Mouse (Mus musculus) CH12.LX (cell line): Measurements from ENCODE around the gene Ncoa4.

Experiments used
- CHD2 ChIP-seq: IDR thresholded peaks from 2 replicates; pipeline ENCODE4 v1.6.1; 2011; ENCODE audit warnings: low read length, improper control_type of control experiment
- CTCF ChIP-seq, 2 experiments: IDR thresholded peaks in 1 of 2; conservative IDR thresholded peaks in 1 of 2; 2 replicates each; pipeline ENCODE4 v1.5.1; 2011 to 2012; ENCODE audit warnings: low read depth in 2 of 2, low read length in 2 of 2, improper control_type of control experiment in 1 of 2, inconsistent platforms in 1 of 2, mild to moderate bottlenecking in 1 of 2, moderate library complexity in 1 of 2
- EP300 ChIP-seq: IDR thresholded peaks from 2 replicates; pipeline ENCODE4 v1.6.1; 2011; ENCODE audit warnings: low read length, improper control_type of control experiment
- JUND ChIP-seq: conservative IDR thresholded peaks from 2 replicates; pipeline ENCODE4 v1.6.1; 2011; ENCODE audit warnings: low read depth, low read length, improper control_type of control experiment
- MAZ ChIP-seq: IDR thresholded peaks from 2 replicates; pipeline ENCODE4 v1.6.1; 2012; ENCODE audit warnings: low read depth, mild to moderate bottlenecking, inconsistent platforms, low read length, improper control_type of control experiment, moderate library complexity
- MEF2A ChIP-seq: IDR thresholded peaks from 2 replicates; pipeline ENCODE4 v1.6.1; 2014; ENCODE audit warnings: low read depth, mild to moderate bottlenecking, inconsistent platforms, low read length, improper control_type of control experiment, borderline replicate concordance
- MXI1 ChIP-seq: IDR thresholded peaks from 2 replicates; pipeline ENCODE4 v1.6.1; 2011; ENCODE audit warnings: mild to moderate bottlenecking, low read depth, low read length, improper control_type of control experiment
- NELFE ChIP-seq: IDR thresholded peaks from 2 replicates; pipeline ENCODE4 v1.6.1; 2011; ENCODE audit warnings: low read depth, low read length, improper control_type of control experiment
- POLR2A ChIP-seq: IDR thresholded peaks from 2 replicates; pipeline ENCODE4 v1.6.1; 2011; ENCODE audit warnings: low read depth, mild to moderate bottlenecking, improper control_type of control experiment, low read length
- RAD21 ChIP-seq: IDR thresholded peaks from 2 replicates; pipeline ENCODE4 v1.6.1; 2011; ENCODE audit warnings: low read depth, mild to moderate bottlenecking, low read length, improper control_type of control experiment, moderate library complexity
- UBTF ChIP-seq: IDR thresholded peaks from 2 replicates; pipeline ENCODE4 v1.6.1; 2012; ENCODE audit warnings: low read depth, mild to moderate bottlenecking, inconsistent platforms, low read length, improper control_type of control experiment, moderate library complexity
- USF1 ChIP-seq: IDR thresholded peaks from 2 replicates; pipeline ENCODE4 v1.6.1; 2014; ENCODE audit warnings: low read depth, mild to moderate bottlenecking, inconsistent platforms, low read length, improper control_type of control experiment
- ZKSCAN1 ChIP-seq: IDR thresholded peaks from 2 replicates; pipeline ENCODE4 v1.6.1; 2012; ENCODE audit warnings: low read depth, inconsistent platforms, low read length, improper control_type of control experiment, borderline replicate concordance

DNA sequence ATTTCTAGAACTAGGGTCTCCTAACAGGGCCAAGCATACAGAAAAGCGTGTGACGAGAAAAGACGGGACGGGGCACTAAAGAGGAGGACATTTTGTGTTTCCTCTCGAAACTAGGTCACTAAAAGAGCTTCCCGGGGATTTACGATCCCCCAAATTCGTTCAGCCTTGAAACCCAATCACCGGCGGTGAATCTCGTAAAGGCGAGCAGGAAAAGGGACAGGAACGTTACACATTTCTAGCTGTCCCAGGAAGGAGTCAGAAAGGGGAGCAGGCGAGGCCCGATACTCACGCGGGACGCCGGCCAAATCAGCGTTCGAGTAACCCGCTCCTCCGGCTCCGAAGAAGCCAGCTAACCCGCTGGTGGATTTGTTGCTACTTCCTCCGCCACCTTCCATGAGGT, 41.7 kb downstream of the Ncoa4 start:
- TF ChIP-seq MEF2A (no peak), CTCF (conservative IDR thresholded peaks at IDR 0.05 in 1 of 2, IDR thresholded peaks at IDR 0.05 in 1 of 2; ENCODE audit: low read depth in 2 of 2, low read length in 2 of 2) (no peak), ZKSCAN1 (no peak), MXI1 (peak; percentile 86; the same call in 1 of the 2 replicates), NELFE (no peak), POLR2A (no peak), CHD2 (no peak), RAD21 (no peak), EP300 (no peak), JUND (no peak), MAZ (no peak), USF1 (no peak), UBTF (no peak)
